Mouse (Mus musculus) cerebellum, adult 2 months (tissue): Measurements from ENCODE around the gene Scfd2.

Source experiments
- CTCF ChIP-seq: fragments of 200-500 bp; IDR thresholded peaks from 2 replicates; pipeline ENCODE4 v1.5.1; 2011; ENCODE audit warnings: low read depth, mild to moderate bottlenecking, control low read depth, low read length, moderate library complexity, borderline replicate concordance; ENCODE audit not compliant: insufficient read depth
- POLR2A ChIP-seq: fragments of 200-500 bp; IDR thresholded peaks from 2 replicates; pipeline ENCODE4 v1.6.1; 2011; ENCODE audit warnings: low read length, control low read depth, borderline replicate concordance; ENCODE audit not compliant: insufficient read depth

DNA sequence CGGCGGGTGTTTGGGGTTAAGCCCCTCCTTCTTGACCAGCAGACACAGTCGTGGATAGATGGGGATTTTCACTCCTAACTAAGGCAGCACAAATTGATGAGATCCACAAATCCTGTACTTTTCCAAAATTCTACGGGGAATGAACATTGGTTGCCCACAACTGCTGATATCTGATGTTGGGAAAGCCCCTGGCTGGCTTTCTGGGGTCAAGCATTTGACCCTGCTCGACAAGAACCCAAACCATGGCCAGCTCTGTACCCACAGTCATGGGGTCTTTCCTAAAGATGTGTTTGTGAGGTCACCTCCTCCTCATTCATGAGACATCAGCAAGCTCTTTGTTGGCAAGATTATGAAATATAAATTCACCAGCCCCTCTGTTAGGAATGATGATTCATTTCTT is 230.6 kb downstream of the Scfd2 start:
- TF ChIP-seq CTCF (no peak), POLR2A (no peak)
